Mouse (Mus musculus): Measurements from ENCODE around the gene Nbdy. TPM values are rescaled to one million over a fixed set of nuclear protein-coding genes. Genes with fewer than 3 reads are reported as not detected.

The Nbdy gene
- polyA plus RNA-seq (2015; fragmentation: Nextera tagmentation; extraction: Ambion mirVana), result 152 and 167 TPM in 2 replicates

DNA sequence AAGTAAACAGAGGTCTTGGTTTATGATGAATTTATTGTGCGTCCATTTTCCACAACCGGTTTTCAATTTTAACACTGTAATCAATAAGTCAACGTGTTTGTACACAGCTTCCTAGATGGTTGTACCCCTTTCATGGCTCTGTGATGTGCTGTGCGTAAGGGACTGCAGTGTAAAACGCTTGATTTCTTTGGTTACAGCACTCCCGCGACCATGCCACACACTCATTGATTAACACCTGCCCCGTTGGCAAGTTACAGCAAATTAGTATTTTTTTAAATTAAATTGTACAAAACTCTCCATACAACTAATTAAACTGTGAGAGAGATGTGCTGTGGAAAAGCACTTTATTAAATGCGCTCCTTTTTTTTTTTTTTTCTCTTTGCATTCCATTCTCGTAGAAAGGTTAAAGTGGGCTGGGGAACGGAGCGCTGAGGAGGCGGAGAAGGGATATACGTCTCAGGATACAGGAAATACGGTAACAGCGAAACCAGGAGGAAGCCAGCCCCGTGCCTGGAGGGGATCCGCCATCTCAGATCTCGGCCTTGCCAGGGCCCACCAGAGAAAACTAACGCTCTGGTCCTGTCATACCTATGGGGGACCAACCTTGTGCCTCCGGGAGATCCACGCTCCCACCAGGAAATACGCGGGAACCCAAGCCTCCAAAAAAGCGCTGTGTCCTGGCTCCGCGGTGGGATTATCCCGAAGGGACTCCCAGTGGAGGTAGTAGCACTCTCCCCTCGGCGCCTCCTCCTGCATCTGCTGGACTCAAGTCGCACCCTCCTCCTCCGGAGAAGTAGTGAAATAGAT, at the start of gene Nbdy:
TSS of gene Nbdy (plus strand) at position 481 of the 807 bp plus-strand sequence.
- H3K9ac ChIP-seq (ENCODE audit: low read depth, low read length), result peak within 1 kb of the TSS; percentile 68
- 17% methylated on average over 32 of the region's 32 CpGs for WGBS

GRCm38 (mm10) chrX:153695782-153696395, 27.5 kb upstream of the Nbdy start, which contains the start of gene Kctd12b:
Gene Kctd12b, minus strand, starts transcription at chrX:153696391.
- Histone ChIP-seq H3K27ac (ENCODE audit: low read depth, low read length) (peak within 1 kb of the TSS; percentile 51), H3K27me3 (replicated peaks; ENCODE audit: control insufficient read depth, insufficient read depth, low read length) (no peaks in the 10 kb centered on the region), H3K9me3 (ENCODE audit: control insufficient read depth, low read length) (no peaks in the 10 kb centered on the region), H3K4me3 (ENCODE audit: low read length) (peak within 1 kb of the TSS; percentile 33), H3K36me3 (ENCODE audit: control insufficient read depth, insufficient read depth, low read length) (no peaks in the 10 kb centered on the region), H3K9ac (ENCODE audit: low read depth, low read length) (peak within 1 kb of the TSS; percentile 31), H3K4me1 (ENCODE audit: control insufficient read depth, insufficient read depth, low read depth, low read length) (no peaks in the 10 kb centered on the region), H3K4me2 (ENCODE audit: low read length) (peak within 1 kb of the TSS; percentile 47)
- WGBS, result 23% methylated on average over 11 of the region's 11 CpGs
- ATAC-seq, result peak; percentile 50

More for the DNA sequence above, at the start of gene Nbdy:
- no peaks in the 10 kb centered on the region for H3K4me1 ChIP-seq (ENCODE audit: control insufficient read depth, insufficient read depth, low read depth, low read length)
- H3K4me2 ChIP-seq (ENCODE audit: low read length), result peak within 1 kb of the TSS; percentile 64
- peak within 1 kb of the TSS; percentile 57 for H3K4me3 ChIP-seq (ENCODE audit: low read length)
- H3K27me3 ChIP-seq (replicated peaks; ENCODE audit: control insufficient read depth, insufficient read depth, low read length), result no peaks in the 10 kb centered on the region; the same call in 1 of the 2 replicates
- H3K36me3 ChIP-seq (ENCODE audit: control insufficient read depth, insufficient read depth, low read length), result no peaks in the 10 kb centered on the region
- no peaks in the 10 kb centered on the region for H3K9me3 ChIP-seq (ENCODE audit: control insufficient read depth, low read length)
- ATAC-seq, result peak; percentile 97
- peak within 1 kb of the TSS; percentile 67 for H3K27ac ChIP-seq (ENCODE audit: low read depth, low read length)

DNA sequence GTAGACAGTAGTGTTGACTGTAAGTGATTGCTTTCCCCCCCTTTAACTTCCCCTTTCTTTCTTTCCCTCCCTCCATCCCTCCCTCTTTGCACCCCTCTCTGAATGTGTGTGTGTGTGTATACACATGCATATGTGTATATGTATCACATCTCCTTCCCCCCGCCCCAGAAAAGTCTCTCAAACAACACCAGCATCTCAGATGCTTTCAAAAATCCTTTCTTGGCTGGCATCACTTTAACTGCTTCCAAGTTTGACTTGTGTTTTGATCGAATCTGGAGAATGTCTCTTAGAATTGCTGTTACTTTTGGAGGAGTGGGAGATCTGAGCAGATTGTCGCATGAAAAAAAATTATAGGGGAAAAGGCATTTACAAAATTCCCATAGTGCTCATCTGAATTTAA, 22.9 kb upstream of the Nbdy start:
- 74% methylated on average over 3 of the region's 3 CpGs for WGBS
- H3K9me3 ChIP-seq (ENCODE audit: control insufficient read depth, low read length), result no peaks in the 10 kb centered on the region
- no peaks in the 10 kb centered on the region for H3K36me3 ChIP-seq (ENCODE audit: control insufficient read depth, insufficient read depth, low read length)
- H3K4me2 ChIP-seq (ENCODE audit: low read length), result no peak overlapping the region
- no peak for ATAC-seq
- no peaks in the 10 kb centered on the region for H3K27me3 ChIP-seq (replicated peaks; ENCODE audit: control insufficient read depth, insufficient read depth, low read length)
- no peaks in the 10 kb centered on the region for H3K4me1 ChIP-seq (ENCODE audit: control insufficient read depth, insufficient read depth, low read depth, low read length)
- H3K4me3 ChIP-seq (ENCODE audit: low read length), result no peak overlapping the region
- H3K9ac ChIP-seq (ENCODE audit: low read depth, low read length), result no peak overlapping the region
- no peak overlapping the region for H3K27ac ChIP-seq (ENCODE audit: low read depth, low read length)

DNA sequence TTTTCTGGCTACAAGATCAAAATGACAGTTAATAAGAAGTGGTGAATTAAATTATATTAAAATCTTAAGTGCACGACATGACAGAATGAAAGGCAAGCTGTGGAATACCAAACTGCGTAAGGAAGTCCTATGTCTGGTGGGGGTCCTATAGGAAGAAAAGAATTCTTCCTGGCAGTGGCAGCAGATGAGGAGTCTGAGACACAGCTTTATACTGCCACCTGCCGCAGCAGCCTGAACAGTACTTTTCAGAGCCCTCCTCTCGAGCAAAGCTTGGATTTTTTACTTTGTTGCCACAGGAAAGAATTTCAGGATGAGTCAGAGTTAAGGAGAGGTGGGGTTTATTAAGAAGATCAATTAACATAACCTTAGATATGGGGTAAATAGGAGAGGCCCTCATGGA, 15.7 kb upstream of the Nbdy start:
- peak; percentile 75; the same call in 1 of the 2 replicates for ATAC-seq
- no peak overlapping the region for H3K4me2 ChIP-seq (ENCODE audit: low read length)

GRCm38 (mm10) chrX:153716716-153717115, 6.7 kb upstream of the Nbdy start:
- H3K4me1 ChIP-seq (ENCODE audit: control insufficient read depth, insufficient read depth, low read depth, low read length), result no peaks in the 10 kb centered on the region
- no peak for ATAC-seq
- 81% methylated on average over 2 of the region's 2 CpGs for WGBS

More for the DNA sequence above, 15.7 kb upstream of the Nbdy start:
- Histone ChIP-seq H3K4me3 (ENCODE audit: low read length) (no peak overlapping the region), H3K27ac (ENCODE audit: low read depth, low read length) (no peak overlapping the region), H3K9me3 (ENCODE audit: control insufficient read depth, low read length) (no peaks in the 10 kb centered on the region), H3K9ac (ENCODE audit: low read depth, low read length) (no peak overlapping the region), H3K4me1 (ENCODE audit: control insufficient read depth, insufficient read depth, low read depth, low read length) (no peaks in the 10 kb centered on the region), H3K36me3 (ENCODE audit: control insufficient read depth, insufficient read depth, low read length) (no peaks in the 10 kb centered on the region), H3K27me3 (replicated peaks; ENCODE audit: control insufficient read depth, insufficient read depth, low read length) (no peaks in the 10 kb centered on the region)
- WGBS, result 24% methylated on average over 4 of the region's 4 CpGs

DNA sequence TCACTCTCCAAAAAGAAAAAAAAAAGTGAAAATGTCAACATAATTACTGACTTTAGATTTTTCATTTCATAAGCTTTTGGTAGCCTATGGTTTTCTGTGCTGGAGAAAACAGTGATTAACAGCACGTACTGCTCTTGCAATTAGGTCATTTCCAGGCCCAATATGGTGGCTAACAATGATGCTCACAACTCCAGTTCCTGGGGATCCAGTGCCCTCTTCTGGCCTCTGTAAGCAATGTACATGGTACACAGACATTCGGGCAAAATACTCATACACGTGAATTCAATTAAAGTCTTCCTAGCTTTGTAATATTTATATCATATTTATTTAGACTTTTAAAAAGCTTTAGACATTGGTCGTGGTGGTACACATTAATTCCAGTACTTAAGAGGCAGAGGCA, 3.8 kb upstream of the Nbdy start:
- no peaks in the 10 kb centered on the region for H3K4me1 ChIP-seq (ENCODE audit: control insufficient read depth, insufficient read depth, low read depth, low read length)
- 34% methylated on average over 4 of the region's 4 CpGs for WGBS
- no peak for ATAC-seq
- no peak overlapping the region for H3K4me2 ChIP-seq (ENCODE audit: low read length)
- no peaks in the 10 kb centered on the region for H3K9me3 ChIP-seq (ENCODE audit: control insufficient read depth, low read length)
- H3K9ac ChIP-seq (ENCODE audit: low read depth, low read length), result no peak overlapping the region
- no peaks in the 10 kb centered on the region; the same call in 1 of the 2 replicates for H3K27me3 ChIP-seq (replicated peaks; ENCODE audit: control insufficient read depth, insufficient read depth, low read length)
- no peak overlapping the region for H3K27ac ChIP-seq (ENCODE audit: low read depth, low read length)
- H3K36me3 ChIP-seq (ENCODE audit: control insufficient read depth, insufficient read depth, low read length), result no peaks in the 10 kb centered on the region
- H3K4me3 ChIP-seq (ENCODE audit: low read length), result no peak overlapping the region

More at GRCm38 (mm10) chrX:153716716-153717115, 6.7 kb upstream of the Nbdy start:
- Histone ChIP-seq H3K9ac (ENCODE audit: low read depth, low read length) (no peak overlapping the region), H3K36me3 (ENCODE audit: control insufficient read depth, insufficient read depth, low read length) (no peaks in the 10 kb centered on the region), H3K27ac (ENCODE audit: low read depth, low read length) (no peak overlapping the region), H3K4me2 (ENCODE audit: low read length) (no peak overlapping the region), H3K4me3 (ENCODE audit: low read length) (no peak overlapping the region), H3K27me3 (replicated peaks; ENCODE audit: control insufficient read depth, insufficient read depth, low read length) (no peaks in the 10 kb centered on the region; the same call in 1 of the 2 replicates), H3K9me3 (ENCODE audit: control insufficient read depth, low read length) (no peaks in the 10 kb centered on the region)

DNA sequence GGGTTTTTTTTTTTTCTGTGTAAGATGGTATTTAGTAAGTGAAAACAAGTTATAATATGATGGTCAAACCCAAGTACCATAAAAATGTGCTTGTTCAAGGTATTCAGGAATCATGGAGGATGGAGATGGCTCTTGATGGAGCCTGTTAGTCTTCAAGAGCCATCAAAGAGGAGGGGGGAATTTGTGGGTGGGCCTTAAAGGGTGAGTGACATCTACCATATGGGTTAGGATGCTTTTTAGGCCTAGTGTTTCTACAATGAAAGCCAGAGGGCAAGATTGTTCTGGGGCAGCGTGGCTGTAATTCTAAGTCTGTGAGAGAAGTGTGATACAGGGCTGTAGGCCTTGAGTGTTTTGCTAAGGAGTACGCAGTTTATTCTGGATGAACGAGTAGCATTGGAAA, 1.0 kb downstream of the Nbdy start:
- Histone ChIP-seq H3K4me1 (ENCODE audit: control insufficient read depth, insufficient read depth, low read depth, low read length) (no peaks in the 10 kb centered on the region), H3K36me3 (ENCODE audit: control insufficient read depth, insufficient read depth, low read length) (no peaks in the 10 kb centered on the region), H3K27ac (ENCODE audit: low read depth, low read length) (peak overlapping the region; percentile 12; the same call in 1 of the 2 replicates), H3K9ac (ENCODE audit: low read depth, low read length) (peak overlapping the region; percentile 27; the same call in 1 of the 2 replicates), H3K9me3 (ENCODE audit: control insufficient read depth, low read length) (no peaks in the 10 kb centered on the region), H3K4me3 (ENCODE audit: low read length) (peak overlapping the region; percentile 40), H3K4me2 (ENCODE audit: low read length) (peak overlapping the region; percentile 64), H3K27me3 (replicated peaks; ENCODE audit: control insufficient read depth, insufficient read depth, low read length) (no peaks in the 10 kb centered on the region; the same call in 1 of the 2 replicates)
- 0 out of 2 replicates have a peak, but pooled peaks have one; percentile 11 for ATAC-seq
- 30% methylated on average over 3 of the region's 3 CpGs for WGBS

- peaks cover 4% of the 10 kb centered on the region; the same call in 1 of the 2 replicates for H3K36me3 ChIP-seq (ENCODE audit: control insufficient read depth, insufficient read depth, low read length)
- ATAC-seq, result no peak
- H3K4me1 ChIP-seq (ENCODE audit: control insufficient read depth, insufficient read depth, low read depth, low read length), result no peaks in the 10 kb centered on the region
- no peaks in the 10 kb centered on the region for H3K27me3 ChIP-seq (replicated peaks; ENCODE audit: control insufficient read depth, insufficient read depth, low read length)
- H3K9ac ChIP-seq (ENCODE audit: low read depth, low read length), result no peak overlapping the region
- H3K4me2 ChIP-seq (ENCODE audit: low read length), result no peak overlapping the region
- H3K9me3 ChIP-seq (ENCODE audit: control insufficient read depth, low read length), result no peaks in the 10 kb centered on the region
- H3K27ac ChIP-seq (ENCODE audit: low read depth, low read length), result no peak overlapping the region
- 73% methylated on average over 4 of the region's 4 CpGs for WGBS
- H3K4me3 ChIP-seq (ENCODE audit: low read length), result no peak overlapping the region
These were observed 12.3 kb downstream of the Nbdy start for GRCm38 (mm10) chrX:153735697-153736096.

DNA sequence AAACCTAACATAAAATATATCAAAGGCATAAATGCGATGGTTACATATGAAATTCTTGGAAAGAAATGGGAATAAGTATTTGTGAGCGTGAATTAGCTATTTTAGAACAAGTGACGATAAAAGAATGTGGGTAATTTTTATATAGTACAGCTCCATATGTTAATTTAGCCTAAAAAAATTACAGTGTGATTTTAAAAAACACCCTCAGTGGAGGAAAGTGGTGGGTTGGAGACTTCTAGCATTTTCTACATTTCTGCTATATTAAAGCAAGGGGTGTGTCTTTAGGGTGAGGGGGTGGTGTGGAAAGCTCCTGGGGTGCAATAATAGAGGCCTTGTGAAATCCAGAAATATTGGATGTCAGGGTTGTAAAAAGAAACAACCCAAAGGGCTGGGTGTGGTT, 19.1 kb downstream of the Nbdy start:
- ATAC-seq, result no peak
- H3K27ac ChIP-seq (ENCODE audit: low read depth, low read length), result no peak overlapping the region
- H3K27me3 ChIP-seq (replicated peaks; ENCODE audit: control insufficient read depth, insufficient read depth, low read length), result no peaks in the 10 kb centered on the region
- no peak overlapping the region for H3K9ac ChIP-seq (ENCODE audit: low read depth, low read length)
- 88% methylated on average over 3 of the region's 3 CpGs for WGBS
- no peak overlapping the region for H3K4me3 ChIP-seq (ENCODE audit: low read length)
- no peaks in the 10 kb centered on the region for H3K4me1 ChIP-seq (ENCODE audit: control insufficient read depth, insufficient read depth, low read depth, low read length)
- no peaks in the 10 kb centered on the region for H3K36me3 ChIP-seq (ENCODE audit: control insufficient read depth, insufficient read depth, low read length)
- H3K4me2 ChIP-seq (ENCODE audit: low read length), result no peak overlapping the region
- no peaks in the 10 kb centered on the region for H3K9me3 ChIP-seq (ENCODE audit: control insufficient read depth, low read length)
